Mouse (Mus musculus) hindbrain, postnatal 0 days (tissue): ENCODE measurements around the gene Pgap2. TPM values are rescaled to one million over a fixed set of nuclear protein-coding genes. Genes with fewer than 3 reads are reported as not detected.

Experiments
- ATAC-seq: fragments of 200-750 bp; cut with Nextera tagmentation; 2 replicates; pipeline ENCODE4 v1.8.0; 2017; ENCODE audit warnings: mild to moderate bottlenecking, moderate TSS enrichment, moderate library complexity
- DNase-seq: peaks from one replicate; pipeline ENCODE4 v3.0.0-alpha.2; 2015; ENCODE audit warnings: low spot score
- H3K27ac ChIP-seq: fragments of 300-500 bp; sonication (generic); 2 replicates; pipeline ENCODE4 v1.5.1; 2014; ENCODE audit warnings: mild to moderate bottlenecking
- H3K27me3 ChIP-seq: fragments of 300-500 bp; sonication (generic); 2 replicates; pipeline ENCODE4 v1.6.1; 2014; ENCODE audit warnings: low read length, mixed read lengths; ENCODE audit not compliant: insufficient read depth
- H3K36me3 ChIP-seq: fragments of 300-500 bp; sonication (generic); 2 replicates; pipeline ENCODE4 v1.6.1; 2014; ENCODE audit warnings: low read length, mixed read lengths; ENCODE audit not compliant: insufficient read depth
- H3K4me1 ChIP-seq: fragments of 300-500 bp; sonication (generic); 2 replicates; pipeline ENCODE4 v1.6.1; 2014; ENCODE audit warnings: antibody characterized with exemption, low read length, mixed read lengths; ENCODE audit not compliant: insufficient read depth
- H3K4me2 ChIP-seq: fragments of 300-500 bp; sonication (generic); 2 replicates; pipeline ENCODE4 v1.6.1; 2014; ENCODE audit warnings: low read depth, mild to moderate bottlenecking, low read length, moderate library complexity, mixed read lengths
- H3K4me3 ChIP-seq: fragments of 300-500 bp; sonication (generic); 2 replicates; pipeline ENCODE4 v1.5.1; 2014; ENCODE audit warnings: low read length
- H3K9ac ChIP-seq: fragments of 300-500 bp; sonication (generic); replicated peaks from 2 replicates; pipeline ENCODE4 v1.6.1; 2014; ENCODE audit warnings: mild to moderate bottlenecking, low read length, moderate library complexity, mixed read lengths
- H3K9me3 ChIP-seq: fragments of 300-500 bp; sonication (generic); 2 replicates; pipeline ENCODE4 v1.6.1; 2016; ENCODE audit warnings: low read length, mixed read lengths
- CTCF ChIP-seq: IDR thresholded peaks from 2 replicates; pipeline ENCODE4 v1.5.1; 2016; ENCODE audit warnings: antibody characterized with exemption, control low read depth, low read depth
- WGBS: fragments of 180-500 bp; shearing (Covaris S2); extraction: QIAGEN DNeasy Blood & Tissue Kit; methylation state at CpG from one replicate; pipeline ENCODE4 v1.1.7; 2014; 5-methylcytosine and 5-hydroxymethylcytosine counted together
- polyA plus RNA-seq: library from polyadenylated mRNA; unstranded; fragments of >200 nt; fragmentation: Nextera tagmentation; extraction: Ambion mirVana; gene quantifications from 2 replicates; pipeline ENCODE4 v1.2.1, GENCODE M21; 2015
- total RNA-seq: library from RNA; depleted of rRNA; stranded (reverse); fragments of >200 nt; gene quantifications from 2 replicates; pipeline ENCODE4 v1.2.3, GENCODE M21; 2014; rRNA removed

Pgap2 gene
- total and polyA plus RNA-seq, 2 experiments from 2014 or later, result 59.3 to 73.0 TPM

DNA sequence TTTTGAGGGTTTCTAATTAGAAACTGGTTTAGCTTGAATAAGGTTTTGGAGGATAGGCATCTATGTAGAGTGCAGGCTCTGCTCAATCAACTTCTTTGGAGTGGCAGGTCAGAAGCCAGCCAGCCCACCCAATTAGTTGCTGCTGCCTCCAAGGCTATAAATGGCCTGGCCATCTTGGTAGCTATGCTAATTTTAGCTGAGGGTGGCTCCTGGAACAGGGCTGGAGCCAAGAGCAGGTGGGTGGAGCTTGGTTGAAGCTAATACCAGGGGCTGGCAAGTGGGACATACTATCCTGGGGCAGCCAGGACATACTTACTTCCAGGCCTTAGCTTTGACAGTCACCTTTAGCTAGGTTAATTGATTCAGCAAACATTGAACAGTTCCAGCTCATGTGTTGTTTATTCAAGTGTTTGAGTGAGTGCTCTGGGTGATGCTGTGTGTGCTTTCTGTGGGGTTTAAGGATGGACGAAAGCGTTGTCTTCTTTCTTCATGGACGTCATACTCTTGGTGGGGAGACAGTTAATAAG is 62.5 kb downstream of the Pgap2 start:
- Histone ChIP-seq H3K4me3 (no peak overlapping the region), H3K27ac (no peak overlapping the region), H3K27me3 (no peaks in the 10 kb centered on the region), H3K36me3 (no peaks in the 10 kb centered on the region), H3K4me1 (peaks cover 20% of the 10 kb centered on the region), H3K9me3 (no peaks in the 10 kb centered on the region), H3K9ac (no peak overlapping the region), H3K4me2 (no peak overlapping the region)
- ATAC-seq, result no peak
- 89% methylated on average over 3 of the region's 3 CpGs for WGBS
- DNase-seq, result no peak
- TF ChIP-seq CTCF, result no peak

DNA sequence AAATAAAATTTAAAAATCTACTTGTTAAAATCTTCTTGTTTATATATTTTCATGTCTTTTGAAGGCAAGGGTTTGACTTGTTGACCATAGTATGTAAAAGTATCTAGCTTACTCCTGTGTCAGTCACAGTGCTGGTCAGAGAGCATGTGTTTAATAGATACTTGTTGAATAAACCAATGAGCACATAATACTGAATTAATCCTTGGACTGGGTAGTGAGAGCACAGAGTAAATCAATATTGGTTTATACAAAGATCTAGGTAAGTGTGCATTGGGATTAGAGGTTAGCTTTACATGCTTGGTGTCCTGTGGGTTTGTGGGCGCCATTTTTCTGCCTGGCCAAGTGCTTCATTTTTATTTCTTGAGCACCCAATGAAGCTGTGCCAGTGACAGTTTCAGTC is 71.4 kb downstream of the Pgap2 start:
- no peak overlapping the region for H3K27ac ChIP-seq
- no peak for TF ChIP-seq CTCF
- H3K9ac ChIP-seq, result no peak overlapping the region
- H3K36me3 ChIP-seq, result no peaks in the 10 kb centered on the region
- H3K4me1 ChIP-seq, result no peaks in the 10 kb centered on the region
- no peak overlapping the region for H3K4me2 ChIP-seq
- 95% methylated on average over 1 of the region's 1 CpGs for WGBS
- DNase-seq, result no peak
- no peaks in the 10 kb centered on the region for H3K27me3 ChIP-seq
- no peak for ATAC-seq
- H3K9me3 ChIP-seq, result no peaks in the 10 kb centered on the region
- no peak overlapping the region for H3K4me3 ChIP-seq

DNA sequence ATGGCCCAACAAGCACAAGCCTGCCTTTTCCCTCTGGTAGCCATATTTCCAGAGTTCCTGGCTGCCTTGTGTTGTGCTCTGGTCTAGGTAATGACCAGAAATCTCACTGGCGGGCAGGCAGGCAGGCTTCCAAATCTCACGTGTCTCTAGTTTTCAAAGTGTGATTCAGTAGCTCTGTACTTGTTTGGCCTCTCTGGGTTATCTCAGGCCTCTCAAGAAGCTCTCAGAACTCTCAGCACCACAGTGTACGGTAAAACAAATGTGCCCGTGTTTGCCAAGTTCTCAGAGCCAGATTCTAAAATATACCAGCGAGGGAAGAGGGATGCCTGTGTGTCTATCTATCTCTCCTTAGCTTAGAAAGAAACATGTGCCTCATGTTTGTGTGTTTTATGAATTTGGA is 72.3 kb downstream of the Pgap2 start:
- Histone ChIP-seq H3K9ac (no peak overlapping the region), H3K27ac (no peak overlapping the region), H3K9me3 (no peaks in the 10 kb centered on the region), H3K4me1 (no peaks in the 10 kb centered on the region), H3K36me3 (no peaks in the 10 kb centered on the region), H3K4me3 (no peak overlapping the region), H3K27me3 (no peaks in the 10 kb centered on the region), H3K4me2 (no peak overlapping the region)
- no peak for DNase-seq
- 78% methylated on average over 5 of the region's 5 CpGs for WGBS
- no peak for ATAC-seq
- no peak for TF ChIP-seq CTCF

Other genes with a start within 250 kb of the Pgap2 start
- 7.1 and 14.7 TPM in 2 replicates for gene Il18bp, start 191.5 kb upstream of the Pgap2 start, total RNA-seq
- 3.0 and 3.3 TPM in 2 replicates for gene Il18bp, start 191.5 kb upstream of the Pgap2 start, polyA plus RNA-seq
- 28.8 and 31.7 TPM in 2 replicates for gene Rnf121, start 144.7 kb upstream of the Pgap2 start, total RNA-seq
- gene Rnf121, start 144.7 kb upstream of the Pgap2 start, polyA plus RNA-seq, result 22.6 and 23.8 TPM in 2 replicates
- gene Xndc1, start 144.7 kb upstream of the Pgap2 start, total RNA-seq, result 16.2 and 22.6 TPM in 2 replicates
- 15.8 and 19.0 TPM in 2 replicates for gene Xndc1, start 144.7 kb upstream of the Pgap2 start, polyA plus RNA-seq
- 0.47 and 3.5 TPM in 2 replicates for gene Xntrpc, start 144.5 kb upstream of the Pgap2 start, total RNA-seq
- 0.40 and 0.42 TPM in 2 replicates for gene Xntrpc, start 144.5 kb upstream of the Pgap2 start, polyA plus RNA-seq
- gene Trpc2, start 127.1 kb upstream of the Pgap2 start, total RNA-seq, result 2.5 TPM in 1 of 2 replicates, not detected in the other
- 0.09 TPM in 1 of 2 replicates, not detected in the other for gene Trpc2, start 127.1 kb upstream of the Pgap2 start, polyA plus RNA-seq
- gene Art1, start 108.5 kb upstream of the Pgap2 start, total RNA-seq, result 0.10 and 2.3 TPM in 2 replicates
- 0.39 and 0.44 TPM in 2 replicates for gene Art1, start 108.5 kb upstream of the Pgap2 start, polyA plus RNA-seq
- gene Art5, start 100.7 kb upstream of the Pgap2 start, total RNA-seq, result 0.32 TPM in 1 of 2 replicates, not detected in the other
- 0.19 and 0.21 TPM in 2 replicates for gene Art5, start 100.7 kb upstream of the Pgap2 start, polyA plus RNA-seq
- gene Chrna10, start 93.4 kb upstream of the Pgap2 start, total RNA-seq, result not detected in 2 replicates
- 0.08 TPM in 1 of 2 replicates, not detected in the other for gene Chrna10, start 93.4 kb upstream of the Pgap2 start, polyA plus RNA-seq
- 33.9 and 37.1 TPM in 2 replicates for gene Nup98, start within 50 bp of the Pgap2 start, total RNA-seq
- 11.0 and 11.2 TPM in 2 replicates for gene Nup98, start within 50 bp of the Pgap2 start, polyA plus RNA-seq
- 12.8 and 17.0 TPM in 2 replicates for gene Rhog, start 45.8 kb downstream of the Pgap2 start, total RNA-seq
- gene Rhog, start 45.8 kb downstream of the Pgap2 start, polyA plus RNA-seq, result 22.1 and 22.6 TPM in 2 replicates
- 32.9 and 34.6 TPM in 2 replicates for gene Stim1, start 57.6 kb downstream of the Pgap2 start, total RNA-seq
- gene Stim1, start 57.6 kb downstream of the Pgap2 start, polyA plus RNA-seq, result 17.5 and 17.9 TPM in 2 replicates
- gene Rrm1, start 231.5 kb downstream of the Pgap2 start, total RNA-seq, result 39.3 and 40.6 TPM in 2 replicates
- 41.0 and 41.2 TPM in 2 replicates for gene Rrm1, start 231.5 kb downstream of the Pgap2 start, polyA plus RNA-seq